Mouse (Mus musculus) kidney, embryonic 14.5 days (tissue): ENCODE data around the gene Osgep. TPM values are rescaled to one million over a fixed set of nuclear protein-coding genes. Genes with fewer than 3 reads are reported as not detected.
"Not testable (repeated sequence)": the region's sequence is repeated elsewhere in the genome, so short reads cannot be mapped to it uniquely, and the experiment has no call there.

Source experiments
- ATAC-seq: fragments of 200-750 bp; cut with Nextera tagmentation; 2 replicates; pipeline ENCODE4 v1.8.0; 2017; ENCODE audit warnings: moderate number of reproducible peaks, mild to moderate bottlenecking, moderate TSS enrichment, moderate library complexity; ENCODE audit not compliant: low FRiP score, low TSS enrichment
- H3K27ac ChIP-seq: fragments of 300-500 bp; sonication (generic); 2 replicates; pipeline ENCODE4 v1.5.1; 2014; ENCODE audit warnings: low read depth, mild to moderate bottlenecking, low read length, moderate library complexity, mixed read lengths
- H3K27me3 ChIP-seq: fragments of 300-500 bp; sonication (generic); 2 replicates; pipeline ENCODE4 v1.6.1; 2014; ENCODE audit warnings: mild to moderate bottlenecking, low read length; ENCODE audit not compliant: control insufficient read depth, insufficient read depth
- H3K36me3 ChIP-seq: fragments of 300-500 bp; sonication (generic); 2 replicates; pipeline ENCODE4 v1.6.1; 2014; ENCODE audit warnings: low read length, mixed read lengths; ENCODE audit not compliant: control insufficient read depth, insufficient read depth
- H3K4me1 ChIP-seq: fragments of 300-500 bp; sonication (generic); 2 replicates; pipeline ENCODE4 v1.6.1; 2014; ENCODE audit warnings: low read length, mixed read lengths; ENCODE audit not compliant: control insufficient read depth, insufficient read depth
- H3K4me2 ChIP-seq: fragments of 300-500 bp; sonication (generic); replicated peaks from 2 replicates; pipeline ENCODE4 v1.6.1; 2014; ENCODE audit warnings: low read depth, mild to moderate bottlenecking, low read length
- H3K4me3 ChIP-seq: fragments of 300-500 bp; sonication (generic); 2 replicates; pipeline ENCODE4 v1.5.1; 2014; ENCODE audit warnings: mild to moderate bottlenecking, low read length
- H3K9ac ChIP-seq: fragments of 300-500 bp; sonication (generic); 2 replicates; pipeline ENCODE4 v1.6.1; 2014; ENCODE audit warnings: low read depth, mild to moderate bottlenecking, low read length, moderate library complexity
- H3K9me3 ChIP-seq: fragments of 300-500 bp; sonication (generic); 2 replicates; pipeline ENCODE4 v1.6.1; 2016; ENCODE audit warnings: low read length; ENCODE audit not compliant: control insufficient read depth
- WGBS: fragments of 180-500 bp; shearing (Covaris S2); extraction: QIAGEN DNeasy Blood & Tissue Kit; methylation state at CpG from one replicate; pipeline ENCODE4 v1.1.7; 2014; 5-methylcytosine and 5-hydroxymethylcytosine counted together
- polyA plus RNA-seq: library from polyadenylated mRNA; unstranded; fragments of >200 nt; fragmentation: Nextera tagmentation; extraction: Ambion mirVana; gene quantifications from 2 replicates; pipeline ENCODE4 v1.2.1, GENCODE M21; 2014

The Osgep gene
- polyA plus RNA-seq, 1 experiment from 2014 or later, result 168 TPM

GRCm38 (mm10) chr14:50871284-50871683 is 53.4 kb downstream of the Osgep start:
- no peaks in the 10 kb centered on the region for H3K4me1 ChIP-seq
- H3K9ac ChIP-seq, result no peak overlapping the region
- 94% methylated on average over 2 of the region's 2 CpGs for WGBS
- H3K4me2 ChIP-seq, result peak overlapping the region; percentile 59; the same call in 1 of the 2 replicates
- H3K36me3 ChIP-seq, result no peaks in the 10 kb centered on the region
- ATAC-seq, result no peak
- H3K4me3 ChIP-seq, result no peak overlapping the region
- H3K27me3 ChIP-seq, result no peaks in the 10 kb centered on the region
- H3K9me3 ChIP-seq, result no peaks in the 10 kb centered on the region
- no peak overlapping the region for H3K27ac ChIP-seq

GRCm38 (mm10) chr14:50870805-50871143 is 53.9 kb downstream of the Osgep start:
- Histone ChIP-seq H3K4me2 (peak overlapping the region; percentile 59), H3K4me1 (no peaks in the 10 kb centered on the region), H3K27me3 (no peaks in the 10 kb centered on the region), H3K9me3 (no peaks in the 10 kb centered on the region), H3K27ac (no peak overlapping the region), H3K4me3 (peak overlapping the region; percentile 56), H3K36me3 (no peaks in the 10 kb centered on the region), H3K9ac (peak overlapping the region; percentile 62; the same call in 1 of the 2 replicates)
- 23% methylated on average over 5 of the region's 5 CpGs for WGBS
- no peak; the same call in 1 of the 2 replicates for ATAC-seq

DNA sequence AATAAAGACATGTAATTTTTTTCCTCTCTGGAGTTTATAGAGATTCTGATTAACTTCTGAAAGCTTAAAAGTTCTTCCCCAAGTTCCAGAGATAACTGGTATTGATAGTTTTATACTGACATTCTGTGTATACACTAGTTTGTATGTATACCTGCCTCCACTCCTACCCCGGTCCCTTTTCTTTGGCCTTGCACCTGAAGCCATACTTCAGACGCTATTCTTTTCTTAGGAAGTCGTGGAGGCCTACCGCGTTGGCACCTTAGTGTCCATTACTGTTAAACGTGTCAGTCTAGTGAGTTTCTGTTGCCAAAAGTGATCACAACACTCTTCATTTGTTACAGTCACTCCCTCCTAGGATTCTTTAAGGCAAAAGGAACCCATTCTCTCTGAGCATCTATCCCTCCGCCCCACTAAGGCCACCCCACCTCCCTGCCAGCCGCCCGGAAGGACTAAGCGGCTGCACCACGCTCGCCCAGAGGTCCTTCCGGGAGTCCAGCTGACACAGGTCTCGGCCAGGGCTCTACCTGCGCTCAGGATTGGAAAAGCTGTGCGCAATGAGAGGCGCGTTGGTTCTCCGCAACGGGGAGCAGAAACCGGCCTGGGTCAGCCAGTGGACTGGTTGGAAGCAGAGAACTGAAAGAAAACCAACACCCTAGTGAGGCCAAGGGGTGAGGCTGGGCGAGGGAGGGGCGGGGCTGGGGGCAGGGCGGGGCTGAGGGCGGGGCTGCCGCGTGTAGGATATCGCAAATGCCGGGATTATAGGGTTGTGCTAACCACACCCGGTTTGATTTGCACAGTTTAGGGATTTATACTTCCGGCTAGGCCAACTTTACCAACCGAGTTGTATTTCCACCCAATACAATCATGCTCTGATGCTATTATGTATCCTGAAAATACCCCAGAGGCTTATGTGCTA is 54.5 kb downstream of the Osgep start, which contains the start of gene Tep1:
TSS of gene Tep1 (minus strand) at position 672 of the 916 bp plus-strand sequence.
- Histone ChIP-seq H3K4me3 (peak within 1 kb of the TSS; percentile 56), H3K27ac (peak within 1 kb of the TSS; percentile 65; the same call in 1 of the 2 replicates), H3K9ac (peak within 1 kb of the TSS; percentile 62), H3K36me3 (no peaks in the 10 kb centered on the region), H3K4me2 (peak within 1 kb of the TSS; percentile 59), H3K9me3 (no peaks in the 10 kb centered on the region), H3K27me3 (no peaks in the 10 kb centered on the region), H3K4me1 (no peaks in the 10 kb centered on the region)
- 7% methylated on average over 28 of the region's 32 CpGs for WGBS
- ATAC-seq, result peak; percentile 95

DNA sequence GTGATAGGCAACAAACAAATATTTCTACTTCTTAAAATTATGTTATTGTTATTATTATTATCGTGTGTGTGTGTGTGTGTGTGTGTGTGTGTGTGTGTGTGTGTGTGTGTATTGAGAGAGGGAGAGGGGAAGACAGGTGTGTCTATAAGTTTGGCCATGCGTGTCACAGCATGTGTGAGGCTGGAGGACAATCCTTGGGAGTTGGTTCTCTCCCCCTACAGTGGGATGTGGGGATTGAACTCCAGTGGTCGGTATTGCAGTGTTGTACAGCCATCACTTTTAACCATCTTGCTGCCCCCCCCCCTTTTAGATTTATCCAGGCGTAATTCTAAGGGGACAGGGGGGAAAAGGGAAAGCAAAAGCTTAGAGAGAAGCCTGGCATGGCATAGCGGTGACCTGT is 56.0 kb downstream of the Osgep start:
- Histone ChIP-seq H3K36me3 (no peaks in the 10 kb centered on the region), H3K27me3 (no peaks in the 10 kb centered on the region), H3K4me2 (no peak overlapping the region), H3K9me3 (no peaks in the 10 kb centered on the region), H3K27ac (no peak overlapping the region), H3K4me1 (no peaks in the 10 kb centered on the region), H3K4me3 (no peak overlapping the region), H3K9ac (no peak overlapping the region)
- no peak for ATAC-seq
- WGBS, result 95% methylated on average over 5 of the region's 5 CpGs

DNA sequence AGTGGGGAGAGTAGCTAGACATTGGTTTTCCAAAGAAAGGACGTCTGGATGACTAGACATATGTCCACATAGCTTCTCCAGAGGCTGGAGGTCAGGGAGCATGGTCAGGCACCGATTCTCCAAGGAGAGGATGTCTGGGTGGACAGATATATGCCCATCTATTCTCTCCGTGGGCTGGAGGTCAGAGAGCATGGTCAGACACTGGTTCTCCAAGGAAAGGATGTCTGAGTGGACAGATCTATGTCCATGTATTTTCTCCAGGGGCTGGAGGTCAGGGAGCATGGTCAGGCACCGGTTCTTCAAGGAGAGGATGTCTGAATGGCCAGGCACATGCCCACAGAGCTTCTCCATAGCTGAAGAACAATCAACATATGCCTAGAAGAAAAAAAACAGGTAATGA is 56.5 kb downstream of the Osgep start:
- no peak for ATAC-seq
- Histone ChIP-seq H3K4me3 (no peak overlapping the region), H3K27me3 (no peaks in the 10 kb centered on the region), H3K9me3 (no peaks in the 10 kb centered on the region), H3K9ac (no peak overlapping the region), H3K36me3 (no peaks in the 10 kb centered on the region), H3K4me2 (no peak overlapping the region), H3K27ac (no peak overlapping the region), H3K4me1 (no peaks in the 10 kb centered on the region)
- WGBS, result 79% methylated on average over 4 of the region's 4 CpGs

DNA sequence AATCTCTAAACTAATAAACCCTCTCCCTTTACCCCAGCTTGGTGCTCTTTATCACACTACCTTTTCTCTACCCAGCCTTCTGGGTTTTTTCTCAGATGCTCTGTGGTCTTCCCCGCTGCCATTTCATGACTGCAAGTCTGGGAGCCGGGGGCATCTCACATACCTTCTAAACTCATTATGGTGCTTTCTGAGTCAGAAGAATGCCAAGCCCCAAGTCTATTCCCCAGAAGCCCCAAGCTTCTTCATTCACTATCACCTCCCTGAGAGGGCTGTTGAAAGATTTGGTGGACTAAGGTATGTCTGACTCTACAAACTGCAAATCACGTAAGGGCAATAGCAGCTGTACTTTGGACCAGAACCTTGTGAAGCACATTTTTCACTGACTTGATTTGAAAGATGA is 57.7 kb downstream of the Osgep start:
- no peaks in the 10 kb centered on the region for H3K27me3 ChIP-seq
- H3K4me3 ChIP-seq, result no peak overlapping the region
- no peak overlapping the region for H3K9ac ChIP-seq
- no peaks in the 10 kb centered on the region; the same call in 1 of the 2 replicates for H3K36me3 ChIP-seq
- H3K27ac ChIP-seq, result no peak overlapping the region
- no peak for ATAC-seq
- no peaks in the 10 kb centered on the region for H3K4me1 ChIP-seq
- H3K9me3 ChIP-seq, result no peaks in the 10 kb centered on the region
- H3K4me2 ChIP-seq, result no peak overlapping the region
- 97% methylated on average over 3 of the region's 3 CpGs for WGBS

- H3K27me3 ChIP-seq, H3K4me2 ChIP-seq, H3K36me3 ChIP-seq, H3K9ac ChIP-seq, H3K27ac ChIP-seq, ATAC-seq, H3K9me3 ChIP-seq, H3K4me1 ChIP-seq, H3K4me3 ChIP-seq: not testable (repeated sequence)
Observed at GRCm38 (mm10) chr14:50865005-50865404, 59.7 kb downstream of the Osgep start.

DNA sequence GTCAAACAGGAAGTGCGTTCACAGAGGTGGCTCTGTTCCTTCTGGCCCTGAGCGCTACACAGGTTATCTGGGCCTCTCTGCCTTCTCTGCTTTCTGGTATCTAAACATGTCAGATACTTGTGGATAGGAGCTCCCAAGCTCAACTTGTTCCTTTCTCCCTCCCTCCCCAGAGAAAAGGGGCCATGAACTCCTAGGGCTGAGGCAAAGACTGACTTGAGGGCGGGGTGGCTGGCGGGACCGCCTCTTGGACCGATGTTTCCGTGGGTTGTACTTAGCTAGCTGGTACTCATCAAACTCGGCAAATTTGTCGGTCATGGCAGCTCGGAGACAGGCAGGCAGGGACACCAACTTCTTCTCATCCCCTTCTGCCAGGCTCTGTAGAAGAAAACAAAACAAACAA is 62.1 kb downstream of the Osgep start:
- Histone ChIP-seq H3K9ac (no peak overlapping the region), H3K9me3 (no peaks in the 10 kb centered on the region), H3K27ac (no peak overlapping the region), H3K36me3 (peaks cover 6% of the 10 kb centered on the region; the same call in 1 of the 2 replicates), H3K4me3 (no peak overlapping the region), H3K27me3 (no peaks in the 10 kb centered on the region), H3K4me1 (no peaks in the 10 kb centered on the region), H3K4me2 (no peak overlapping the region)
- no peak for ATAC-seq
- WGBS, result 91% methylated on average over 10 of the region's 10 CpGs
